Mouse (Mus musculus) CH12.LX (cell line): ENCODE results near the gene 1700122O11Rik. TPM values are rescaled to one million over a fixed set of nuclear protein-coding genes. Genes with fewer than 3 reads are reported as not detected.

ENCODE experiments used
- DNase-seq: peaks from one replicate; pipeline ENCODE4 v3.0.0-alpha.2; 2013; ENCODE audit errors: extremely low read depth
- H3K27ac ChIP-seq: 2 replicates; pipeline ENCODE4 v1.5.1; 2012; ENCODE audit warnings: low read depth, mild to moderate bottlenecking, control low read depth, moderate library complexity; ENCODE audit not compliant: insufficient read depth
- H3K27me3 ChIP-seq: replicated peaks from 2 replicates; pipeline ENCODE3; 2012; ENCODE audit warnings: inconsistent platforms
- H3K36me3 ChIP-seq, 2 experiments: replicated peaks in 1 of 2; 2 replicates each; pipeline versions ENCODE3 to v1.6.1; 2012; ENCODE audit warnings: inconsistent platforms in 1 of 2, low read length in 1 of 2, mild to moderate bottlenecking in 1 of 2, mixed read lengths in 1 of 2, moderate library complexity in 1 of 2; ENCODE audit not compliant: control insufficient read depth in 1 of 2, insufficient read depth in 1 of 2
- H3K4me1 ChIP-seq, 2 experiments: 2 replicates each; pipeline ENCODE4 v1.6.1; 2012; ENCODE audit warnings: inconsistent platforms in 1 of 2, moderate library complexity in 1 of 2; ENCODE audit not compliant: insufficient read depth in 2 of 2, control insufficient read depth in 1 of 2
- H3K4me2 ChIP-seq: 2 replicates; pipeline ENCODE4 v1.6.1; 2012; ENCODE audit warnings: low read depth, mild to moderate bottlenecking, control low read depth; ENCODE audit not compliant: poor library complexity, insufficient read depth, severe bottlenecking
- H3K4me3 ChIP-seq, 3 experiments: fragments of 150-350 bp in 1 of 3; sonication (generic) in 1 of 3; replicated peaks in 1 of 3; 2 replicates each; pipeline versions ENCODE3 to v1.5.1; 2011 to 2012; ENCODE audit warnings: low read depth in 2 of 3, low read length in 2 of 3, mild to moderate bottlenecking in 2 of 3, moderate library complexity in 2 of 3, control low read depth in 1 of 3, improper control_type of control experiment in 1 of 3, inconsistent platforms in 1 of 3, mixed read lengths in 1 of 3; ENCODE audit not compliant: poor library complexity in 1 of 3
- H3K79me2 ChIP-seq: replicated peaks from 2 replicates; pipeline ENCODE4 v1.6.1; 2012; ENCODE audit warnings: mild to moderate bottlenecking, moderate library complexity; ENCODE audit not compliant: control insufficient read depth, poor library complexity, insufficient read depth, severe bottlenecking; ENCODE audit errors: extremely low read depth
- H3K9ac ChIP-seq: 2 replicates; pipeline ENCODE4 v1.6.1; 2012; ENCODE audit warnings: low read depth, mild to moderate bottlenecking, control low read depth, moderate library complexity; ENCODE audit not compliant: insufficient read depth
- H3K9me3 ChIP-seq: replicated peaks from 2 replicates; pipeline ENCODE3; 2012; ENCODE audit warnings: low read length, inconsistent platforms, mixed read lengths
- CHD1 ChIP-seq: IDR thresholded peaks from 2 replicates; pipeline ENCODE4 v1.6.1; 2012; ENCODE audit warnings: low read depth, low read length, improper control_type of control experiment, inconsistent platforms
- CTCF ChIP-seq, 2 experiments: IDR thresholded peaks in 1 of 2; conservative IDR thresholded peaks in 1 of 2; 2 replicates each; pipeline ENCODE4 v1.5.1; 2011 to 2012; ENCODE audit warnings: low read depth in 2 of 2, low read length in 2 of 2, improper control_type of control experiment in 1 of 2, inconsistent platforms in 1 of 2, mild to moderate bottlenecking in 1 of 2, moderate library complexity in 1 of 2
- ELF1 ChIP-seq: IDR thresholded peaks from 2 replicates; pipeline ENCODE4 v1.6.1; 2014; ENCODE audit warnings: low read depth, mild to moderate bottlenecking, inconsistent platforms, low read length, improper control_type of control experiment
- EP300 ChIP-seq: IDR thresholded peaks from 2 replicates; pipeline ENCODE4 v1.6.1; 2011; ENCODE audit warnings: low read length, improper control_type of control experiment
- ETS1 ChIP-seq: conservative IDR thresholded peaks from 2 replicates; pipeline ENCODE4 v1.6.1; 2012; ENCODE audit warnings: low read depth, mild to moderate bottlenecking, inconsistent platforms, low read length, improper control_type of control experiment, moderate library complexity
- GABPA ChIP-seq: IDR thresholded peaks from 2 replicates; pipeline ENCODE4 v1.6.1; 2012; ENCODE audit warnings: low read depth, low read length, improper control_type of control experiment, inconsistent platforms; ENCODE audit not compliant: insufficient replicate concordance
- HCFC1 ChIP-seq: IDR thresholded peaks from 2 replicates; pipeline ENCODE4 v1.6.1; 2012; ENCODE audit warnings: low read depth, mild to moderate bottlenecking, inconsistent platforms, low read length, improper control_type of control experiment
- JUN ChIP-seq: IDR thresholded peaks from 2 replicates; pipeline ENCODE4 v1.6.1; 2011; ENCODE audit warnings: low read depth, mild to moderate bottlenecking, low read length, improper control_type of control experiment, moderate library complexity; ENCODE audit not compliant: insufficient read depth
- JUND ChIP-seq: conservative IDR thresholded peaks from 2 replicates; pipeline ENCODE4 v1.6.1; 2011; ENCODE audit warnings: low read depth, low read length, improper control_type of control experiment
- MAX ChIP-seq: IDR thresholded peaks from 2 replicates; pipeline ENCODE4 v1.6.1; 2011; ENCODE audit warnings: low read length, improper control_type of control experiment
- MEF2A ChIP-seq: IDR thresholded peaks from 2 replicates; pipeline ENCODE4 v1.6.1; 2014; ENCODE audit warnings: low read depth, mild to moderate bottlenecking, inconsistent platforms, low read length, improper control_type of control experiment, borderline replicate concordance
- MXI1 ChIP-seq: IDR thresholded peaks from 2 replicates; pipeline ENCODE4 v1.6.1; 2011; ENCODE audit warnings: mild to moderate bottlenecking, low read depth, low read length, improper control_type of control experiment
- MYC ChIP-seq: IDR thresholded peaks from 2 replicates; pipeline ENCODE4 v1.6.1; 2011; ENCODE audit warnings: low read depth, mild to moderate bottlenecking, improper control_type of control experiment, low read length
- NRF1 ChIP-seq: IDR thresholded peaks from 2 replicates; pipeline ENCODE4 v1.6.1; 2014; ENCODE audit warnings: low read depth, mild to moderate bottlenecking, inconsistent platforms, low read length, improper control_type of control experiment, moderate library complexity
- PAX5 ChIP-seq: IDR thresholded peaks from 2 replicates; pipeline ENCODE4 v1.6.1; 2012; ENCODE audit warnings: low read length, inconsistent platforms, mixed read lengths
- POLR2A ChIP-seq: IDR thresholded peaks from 2 replicates; pipeline ENCODE4 v1.6.1; 2011; ENCODE audit warnings: low read depth, mild to moderate bottlenecking, improper control_type of control experiment, low read length
- POLR2AphosphoS2 ChIP-seq: IDR thresholded peaks from 2 replicates; pipeline ENCODE4 v1.6.1; 2011; ENCODE audit warnings: low read depth, low read length, improper control_type of control experiment
- RCOR1 ChIP-seq: conservative IDR thresholded peaks from 2 replicates; pipeline ENCODE4 v1.6.1; 2012; ENCODE audit warnings: low read depth, mild to moderate bottlenecking, inconsistent platforms, low read length, improper control_type of control experiment
- SIN3A ChIP-seq: IDR thresholded peaks from 2 replicates; pipeline ENCODE4 v1.6.1; 2012; ENCODE audit warnings: low read length, improper control_type of control experiment, inconsistent platforms
- SMC3 ChIP-seq: IDR thresholded peaks from 2 replicates; pipeline ENCODE4 v1.6.1; 2011; ENCODE audit warnings: low read depth, low read length, improper control_type of control experiment
- TCF12 ChIP-seq: IDR thresholded peaks from 2 replicates; pipeline ENCODE4 v1.6.1; 2014; ENCODE audit warnings: low read depth, mild to moderate bottlenecking, inconsistent platforms, low read length, improper control_type of control experiment
- UBTF ChIP-seq: IDR thresholded peaks from 2 replicates; pipeline ENCODE4 v1.6.1; 2012; ENCODE audit warnings: low read depth, mild to moderate bottlenecking, inconsistent platforms, low read length, improper control_type of control experiment, moderate library complexity
- USF2 ChIP-seq: conservative IDR thresholded peaks from 2 replicates; pipeline ENCODE4 v1.6.1; 2011; ENCODE audit warnings: low read depth, low read length, improper control_type of control experiment
- ZC3H11A ChIP-seq: IDR thresholded peaks from 2 replicates; pipeline ENCODE4 v1.6.1; 2012; ENCODE audit warnings: low read depth, mild to moderate bottlenecking, inconsistent platforms, low read length, improper control_type of control experiment
- ZKSCAN1 ChIP-seq: IDR thresholded peaks from 2 replicates; pipeline ENCODE4 v1.6.1; 2012; ENCODE audit warnings: low read depth, inconsistent platforms, low read length, improper control_type of control experiment, borderline replicate concordance
- dilution Hi-C: fragments of 300-500 bp; cut with MboI; formaldehyde crosslinking; loops from 2 replicates; pipeline ENCODE4 v1.14.3; 2020; ENCODE audit warnings: low sequenced_read_pairs; ENCODE audit not compliant: extremely low pct_unique_long_range_greater_than_20kb, extremely low pct_ligation_motif_present
- in situ Hi-C: fragments of 300-500 bp; cut with MboI; formaldehyde crosslinking; loops from 3 replicates; pipeline ENCODE4 v1.14.3; 2019; ENCODE audit warnings: low sequenced_read_pairs, low pct_ligation_motif_present, low pct_unique_long_range_greater_than_20kb, mixed read lengths
- polyA plus RNA-seq: library from polyadenylated mRNA; unstranded; fragments of >175 nt; gene quantifications from 2 replicates; pipeline ENCODE4 v1.2.1, GENCODE M21; 2012; ENCODE audit warnings: low read depth; ENCODE audit not compliant: insufficient read length
- total RNA-seq, 2 experiments: library from RNA; depleted of rRNA; stranded (reverse); fragments of 300-350 nt in 1 of 2; fragments of >200 nt in 1 of 2; gene quantifications; 2 replicates each; pipeline ENCODE4 v1.2.3; 2012 to 2014

Gene 1700122O11Rik
- total and polyA plus RNA-seq, 3 experiments: not detected

DNA sequence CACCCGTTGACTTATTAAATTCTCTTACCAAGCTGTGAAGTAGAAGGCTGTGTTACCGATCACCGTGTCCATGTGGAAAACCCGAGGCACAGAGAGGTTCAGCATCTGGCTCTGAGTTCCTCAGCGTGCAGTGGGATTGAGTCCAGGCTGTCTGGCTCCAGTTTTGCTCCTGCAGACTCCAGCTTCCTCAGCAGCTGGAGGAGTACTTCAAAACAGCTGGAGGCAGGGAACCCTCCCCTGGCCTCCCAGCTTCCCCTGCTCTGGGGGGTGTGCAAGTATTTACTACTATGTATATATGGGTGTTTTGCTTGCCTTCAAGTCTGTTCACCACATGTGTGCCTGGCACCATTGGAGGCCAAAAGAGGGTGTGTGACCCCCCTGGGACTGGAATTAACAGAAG lies 9.8 kb downstream of the 1700122O11Rik start:
- no peak for DNase-seq
- H3K27me3 ChIP-seq: no peaks in the 10 kb centered on the region
- H3K27ac ChIP-seq: no peak overlapping the region
- in situ Hi-C loops (no loop called here), dilution Hi-C loops (no loop called here)
- no peak overlapping the region for H3K4me3 ChIP-seq
- no peaks in the 10 kb centered on the region for H3K79me2 ChIP-seq
- H3K9me3 ChIP-seq: peaks cover 6% of the 10 kb centered on the region
- H3K9ac ChIP-seq: no peak overlapping the region
- H3K4me1 ChIP-seq: no peaks in the 10 kb centered on the region
- H3K4me2 ChIP-seq: no peak overlapping the region
- no peaks in the 10 kb centered on the region for H3K36me3 ChIP-seq
- TF ChIP-seq ZKSCAN1 (no peak), MYC (no peak), HCFC1 (no peak), ELF1 (no peak), GABPA (no peak), JUN (no peak), MEF2A (no peak), CHD1 (no peak), PAX5 (no peak), JUND (no peak), POLR2A (no peak), SMC3 (no peak), UBTF (no peak), EP300 (no peak), TCF12 (no peak), POLR2AphosphoS2 (no peak), NRF1 (no peak), MXI1 (no peak), USF2 (no peak)

DNA sequence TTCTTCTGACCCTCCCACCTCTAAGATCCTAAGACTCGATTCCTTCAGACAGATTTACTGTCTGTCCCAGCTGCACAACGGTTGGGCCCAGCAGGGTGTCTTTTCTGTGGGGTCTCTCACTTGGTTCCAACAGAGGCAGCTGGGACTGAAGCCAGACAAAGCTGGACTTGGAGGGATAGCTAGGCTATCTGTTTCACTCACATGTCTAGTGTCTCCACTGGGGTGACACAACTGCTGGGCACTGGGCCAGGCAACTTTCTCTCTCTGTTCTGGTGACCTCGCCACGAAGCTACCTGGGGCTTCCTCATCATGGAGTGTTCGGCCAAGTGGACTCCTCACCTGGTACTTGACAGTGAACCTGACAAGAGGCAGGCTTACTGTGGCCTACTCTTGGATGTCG lies 10.4 kb downstream of the 1700122O11Rik start:
- H3K27ac ChIP-seq: no peak overlapping the region
- peaks cover 2% of the 10 kb centered on the region for H3K27me3 ChIP-seq
- in situ Hi-C loops (no loop called here), dilution Hi-C loops (no loop called here)
- no peak overlapping the region for H3K4me3 ChIP-seq
- no peak overlapping the region for H3K4me2 ChIP-seq
- TF ChIP-seq CTCF (conservative IDR thresholded peaks at IDR 0.05 in 1 of 2, IDR thresholded peaks at IDR 0.05 in 1 of 2; ENCODE audit: low read depth in 2 of 2, low read length in 2 of 2): no peak
- no peak for TF ChIP-seq SIN3A
- TF ChIP-seq HCFC1: no peak
- TF ChIP-seq POLR2AphosphoS2: no peak
- no peak for TF ChIP-seq RCOR1
- no peak for TF ChIP-seq ETS1
- TF ChIP-seq JUN: no peak
- TF ChIP-seq ZC3H11A: no peak
- no peak for TF ChIP-seq MAX
- TF ChIP-seq TCF12: no peak
- no peaks in the 10 kb centered on the region for H3K4me1 ChIP-seq
- H3K9me3 ChIP-seq: peaks cover 6% of the 10 kb centered on the region
- H3K36me3 ChIP-seq: no peaks in the 10 kb centered on the region
- no peak for DNase-seq
- H3K79me2 ChIP-seq: no peaks in the 10 kb centered on the region
- H3K9ac ChIP-seq: no peak overlapping the region
